Mouse (Mus musculus) bone marrow macrophage, adult 2 months (primary cell): ENCODE data around the gene Rnf121. TPM values are rescaled to one million over a fixed set of nuclear protein-coding genes. Genes with fewer than 3 reads are reported as not detected.
"Not testable (repeated sequence)": the region's sequence is repeated elsewhere in the genome, so short reads cannot be mapped to it uniquely, and the experiment has no call there.

Source experiments
- H3K27ac ChIP-seq: 2 replicates; pipeline ENCODE4 v1.5.1; 2012; ENCODE audit warnings: low read depth, low read length; ENCODE audit not compliant: insufficient read depth
- H3K4me1 ChIP-seq: 2 replicates; pipeline ENCODE4 v1.6.1; 2012; ENCODE audit warnings: low read length; ENCODE audit not compliant: control insufficient read depth, insufficient read depth
- H3K4me3 ChIP-seq: 2 replicates; pipeline ENCODE4 v1.5.1; 2012; ENCODE audit warnings: mild to moderate bottlenecking, low read length, moderate library complexity; ENCODE audit not compliant: insufficient read depth
- CTCF ChIP-seq: IDR thresholded peaks from 2 replicates; pipeline ENCODE4 v1.5.1; 2012; ENCODE audit warnings: low read depth, mild to moderate bottlenecking, low read length, moderate library complexity
- POLR2A ChIP-seq: IDR thresholded peaks from 2 replicates; pipeline ENCODE4 v1.6.1; 2012; ENCODE audit warnings: mild to moderate bottlenecking, low read depth, low read length, borderline replicate concordance
- polyA plus RNA-seq: library from polyadenylated mRNA; stranded (reverse); fragments of >200 nt; gene quantifications from 2 replicates; pipeline ENCODE4 v1.2.4, GENCODE M21; 2012; ENCODE audit not compliant: missing spikeins, insufficient read depth, insufficient read length

Gene Rnf121
- polyA plus RNA-seq, 1 experiment = 17.2 TPM

GRCm38 (mm10) chr7:102076714-102077296 is 11.5 kb upstream of the Rnf121 start:
- no peak overlapping the region for H3K4me3 ChIP-seq
- TF ChIP-seq CTCF = peak; percentile 52
- TF ChIP-seq POLR2A = no peak
- no peaks in the 10 kb centered on the region for H3K4me1 ChIP-seq
- no peak overlapping the region for H3K27ac ChIP-seq

DNA sequence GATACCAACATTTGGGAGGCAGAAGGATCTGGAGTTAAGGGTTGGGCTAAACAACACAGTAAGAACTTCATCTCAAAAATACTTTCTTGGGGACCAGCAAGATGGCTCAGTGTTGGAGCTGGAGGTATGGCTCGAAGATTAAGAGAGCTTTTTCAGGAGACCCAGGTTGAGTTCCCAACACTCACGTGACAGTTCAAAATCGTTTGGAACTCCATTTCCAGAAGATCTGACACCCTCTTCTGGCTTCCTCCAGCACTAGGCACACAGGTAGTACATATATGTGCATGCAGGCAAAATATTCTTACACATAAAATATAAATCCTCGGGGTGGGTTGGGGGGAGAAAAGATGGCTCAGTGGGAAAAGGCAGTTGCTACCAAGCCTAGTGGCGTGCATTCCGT is 1.1 kb upstream of the Rnf121 start:
- Histone ChIP-seq H3K4me3 (peak overlapping the region; percentile 90), H3K4me1 (peaks cover 12% of the 10 kb centered on the region), H3K27ac (no peak overlapping the region)
- TF ChIP-seq CTCF (no peak), POLR2A (no peak)

DNA sequence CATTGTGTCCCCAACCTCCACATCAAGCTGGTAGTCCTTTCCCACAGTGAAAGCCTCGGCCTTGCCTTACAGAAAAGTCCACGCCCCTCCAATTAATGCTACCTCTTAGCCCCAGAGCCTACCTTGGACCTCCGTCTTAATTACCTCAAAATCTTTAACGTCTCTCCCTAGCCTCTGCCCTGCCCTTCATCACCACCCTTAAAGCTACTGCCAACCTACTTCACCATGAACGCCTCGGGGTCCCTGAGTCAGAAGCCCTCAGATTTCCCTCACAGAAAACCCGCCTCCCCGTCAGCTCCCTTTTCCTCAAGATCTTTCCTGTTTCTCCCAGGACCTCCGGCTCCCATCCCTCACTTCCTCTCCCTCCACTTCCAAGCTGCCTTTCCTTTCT is 619 bp downstream of the Rnf121 start:
- peaks cover 12% of the 10 kb centered on the region for H3K4me1 ChIP-seq
- peak overlapping the region; percentile 90 for H3K4me3 ChIP-seq
- no peak overlapping the region; the same call in 1 of the 2 replicates for H3K27ac ChIP-seq
- 0 out of 2 replicates have a peak, but pooled peaks have one; percentile 33 for TF ChIP-seq POLR2A
- no peak for TF ChIP-seq CTCF

GRCm38 (mm10) chr7:102063891-102064290 is 1.4 kb downstream of the Rnf121 start:
- no peak overlapping the region for H3K27ac ChIP-seq
- H3K4me1 ChIP-seq = peaks cover 12% of the 10 kb centered on the region
- H3K4me3 ChIP-seq = peak overlapping the region; percentile 90; the same call in 1 of the 2 replicates
- TF ChIP-seq CTCF (no peak), POLR2A (no peak)

GRCm38 (mm10) chr7:102062203-102062602 is 3.1 kb downstream of the Rnf121 start:
- H3K4me1 ChIP-seq = peaks cover 12% of the 10 kb centered on the region
- H3K4me3 ChIP-seq = no peak overlapping the region
- no peak for TF ChIP-seq POLR2A
- TF ChIP-seq CTCF = no peak
- no peak overlapping the region for H3K27ac ChIP-seq

- peaks cover 8% of the 10 kb centered on the region for H3K4me1 ChIP-seq
- TF ChIP-seq CTCF (no peak), POLR2A (no peak)
- no peak overlapping the region for H3K27ac ChIP-seq
- no peak overlapping the region for H3K4me3 ChIP-seq
These were observed 3.9 kb downstream of the Rnf121 start for GRCm38 (mm10) chr7:102061353-102061752.

- H3K27ac ChIP-seq, H3K4me3 ChIP-seq, H3K4me1 ChIP-seq: not testable (repeated sequence)
These were observed 16.7 kb downstream of the Rnf121 start for GRCm38 (mm10) chr7:102048524-102048923.

GRCm38 (mm10) chr7:102042314-102042713 is 23.0 kb downstream of the Rnf121 start:
- Histone ChIP-seq H3K4me3 (no peak overlapping the region), H3K27ac (0 out of 2 replicates have a peak overlapping the region, but pooled peaks have one; percentile 14), H3K4me1 (peaks cover 20% of the 10 kb centered on the region)
- no peak for TF ChIP-seq CTCF
- no peak for TF ChIP-seq POLR2A

- TF ChIP-seq POLR2A (no peak), CTCF (no peak)
- Histone ChIP-seq H3K27ac (no peak overlapping the region), H3K4me3 (no peak overlapping the region), H3K4me1 (peaks cover 13% of the 10 kb centered on the region)
These were observed 28.0 kb downstream of the Rnf121 start for GRCm38 (mm10) chr7:102037318-102037717.

DNA sequence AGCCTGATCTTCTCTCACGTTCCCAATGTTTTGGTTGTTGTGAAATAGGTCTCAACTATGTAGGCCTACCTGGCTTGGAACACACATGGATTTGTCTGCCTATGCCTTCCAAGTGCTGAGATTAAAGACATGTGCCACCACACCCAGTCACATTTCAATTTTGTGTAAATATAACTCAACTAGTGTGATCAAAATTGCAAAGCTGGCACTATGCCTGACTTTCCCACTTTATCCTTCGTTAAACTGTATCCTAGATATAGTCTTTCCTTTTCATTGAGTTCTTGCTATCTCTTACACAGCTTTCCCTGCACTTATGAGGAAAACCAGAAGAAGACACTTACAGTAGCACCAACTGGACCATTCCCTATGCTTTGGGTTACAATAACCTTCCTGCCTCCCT is 29.7 kb downstream of the Rnf121 start:
- H3K27ac ChIP-seq = no peak overlapping the region
- TF ChIP-seq CTCF (no peak), POLR2A (no peak)
- H3K4me3 ChIP-seq = no peak overlapping the region
- peaks cover 24% of the 10 kb centered on the region for H3K4me1 ChIP-seq

- no peak for TF ChIP-seq POLR2A
- TF ChIP-seq CTCF = no peak
- Histone ChIP-seq H3K27ac (no peak overlapping the region), H3K4me3 (no peak overlapping the region), H3K4me1 (peaks cover 27% of the 10 kb centered on the region)
These were observed 30.4 kb downstream of the Rnf121 start for GRCm38 (mm10) chr7:102034904-102035303.
